Mouse (Mus musculus) liver, adult (tissue): ENCODE measurements around the gene Ssbp3.
A peak's percentile ranks its signal among the peaks of the same experiment; 100 is the strongest.

ENCODE experiments used
- GATA4 ChIP-seq: IDR thresholded peaks from 2 replicates; pipeline ENCODE4 v1.6.1; 2014; ENCODE audit warnings: mild to moderate bottlenecking, low read length; ENCODE audit not compliant: insufficient replicate concordance

The Ssbp3 gene

GRCm38 (mm10) chr4:106980669-106981068 lies 70.2 kb downstream of the Ssbp3 start:
- TF ChIP-seq GATA4 = no peak

- TF ChIP-seq GATA4 = no peak
These were observed 71.0 kb downstream of the Ssbp3 start for GRCm38 (mm10) chr4:106981385-106982103.

GRCm38 (mm10) chr4:106982344-106983121 lies 72.0 kb downstream of the Ssbp3 start:
- no peak for TF ChIP-seq GATA4

- no peak for TF ChIP-seq GATA4
These were observed 73.5 kb downstream of the Ssbp3 start for GRCm38 (mm10) chr4:106983908-106984515.

- TF ChIP-seq GATA4 = no peak
These were observed 74.8 kb downstream of the Ssbp3 start for GRCm38 (mm10) chr4:106985289-106985688.

GRCm38 (mm10) chr4:106985899-106986832 lies 75.7 kb downstream of the Ssbp3 start:
- TF ChIP-seq GATA4 = no peak

GRCm38 (mm10) chr4:106987725-106988364 lies 77.3 kb downstream of the Ssbp3 start:
- TF ChIP-seq GATA4 = peak; percentile 12; the same call in 1 of the 2 replicates

GRCm38 (mm10) chr4:106988886-106989225 lies 78.4 kb downstream of the Ssbp3 start:
- no peak for TF ChIP-seq GATA4

GRCm38 (mm10) chr4:106989226-106989983 lies 78.9 kb downstream of the Ssbp3 start:
- TF ChIP-seq GATA4 = no peak

GRCm38 (mm10) chr4:106993053-106993452 lies 82.6 kb downstream of the Ssbp3 start:
- TF ChIP-seq GATA4 = no peak

GRCm38 (mm10) chr4:106994252-106994651 lies 83.8 kb downstream of the Ssbp3 start:
- no peak for TF ChIP-seq GATA4

GRCm38 (mm10) chr4:106995069-106995468 lies 84.6 kb downstream of the Ssbp3 start:
- no peak for TF ChIP-seq GATA4

GRCm38 (mm10) chr4:106995513-106995912 lies 85.0 kb downstream of the Ssbp3 start:
- no peak for TF ChIP-seq GATA4
